Mouse (Mus musculus) limb, embryonic 11.5 days (tissue): Measurements from ENCODE around the gene Fam131a. TPM values are rescaled to one million over a fixed set of nuclear protein-coding genes. Genes with fewer than 3 reads are reported as not detected.

Experiments used
- ATAC-seq: fragments of 200-750 bp; cut with Nextera tagmentation; 2 replicates; pipeline ENCODE4 v1.8.0; 2017; ENCODE audit warnings: low read depth; ENCODE audit not compliant: insufficient number of reproducible peaks, low FRiP score, low TSS enrichment
- DNase-seq: peaks from one replicate; pipeline ENCODE4 v3.0.0-alpha.2; 2015; ENCODE audit warnings: low spot score
- H3K27ac ChIP-seq: fragments of 300-500 bp; sonication (generic); replicated peaks from 2 replicates; pipeline ENCODE4 v1.5.1; 2014; ENCODE audit warnings: low read depth, mild to moderate bottlenecking, low read length
- H3K27me3 ChIP-seq: fragments of 300-500 bp; sonication (generic); 2 replicates; pipeline ENCODE4 v1.6.1; 2014; ENCODE audit warnings: mild to moderate bottlenecking, low read length, mixed read lengths; ENCODE audit not compliant: control insufficient read depth, insufficient read depth
- H3K36me3 ChIP-seq: fragments of 300-500 bp; sonication (generic); 2 replicates; pipeline ENCODE4 v1.6.1; 2014; ENCODE audit warnings: mild to moderate bottlenecking, low read length, moderate library complexity, mixed read lengths; ENCODE audit not compliant: control insufficient read depth, insufficient read depth
- H3K4me1 ChIP-seq: fragments of 300-500 bp; sonication (generic); 2 replicates; pipeline ENCODE4 v1.6.1; 2014; ENCODE audit warnings: low read length, mixed read lengths; ENCODE audit not compliant: control insufficient read depth, insufficient read depth
- H3K4me2 ChIP-seq: fragments of 300-500 bp; sonication (generic); 2 replicates; pipeline ENCODE4 v1.6.1; 2014; ENCODE audit warnings: low read depth, mild to moderate bottlenecking, moderate library complexity; ENCODE audit not compliant: severe bottlenecking
- H3K4me3 ChIP-seq: fragments of 300-500 bp; sonication (generic); 2 replicates; pipeline ENCODE4 v1.5.1; 2014; ENCODE audit warnings: low read depth, low read length
- H3K9ac ChIP-seq: fragments of 300-500 bp; sonication (generic); 2 replicates; pipeline ENCODE4 v1.6.1; 2014; ENCODE audit warnings: mild to moderate bottlenecking, low read length
- H3K9me3 ChIP-seq: fragments of 300-500 bp; sonication (generic); 2 replicates; pipeline ENCODE4 v1.6.1; 2016; ENCODE audit warnings: low read length; ENCODE audit not compliant: control insufficient read depth
- WGBS: fragments of 180-500 bp; shearing (Covaris S2); extraction: QIAGEN DNeasy Blood & Tissue Kit; methylation state at CpG from one replicate; pipeline ENCODE4 v1.1.7; 2014; 5-methylcytosine and 5-hydroxymethylcytosine counted together
- polyA plus RNA-seq: library from polyadenylated mRNA; unstranded; fragments of >200 nt; fragmentation: Nextera tagmentation; extraction: Ambion mirVana; gene quantifications from 2 replicates; pipeline ENCODE4 v1.2.1, GENCODE M21; 2014

Fam131a gene
- polyA plus RNA-seq, 1 experiment from 2014 or later, result 3.5 TPM

DNA sequence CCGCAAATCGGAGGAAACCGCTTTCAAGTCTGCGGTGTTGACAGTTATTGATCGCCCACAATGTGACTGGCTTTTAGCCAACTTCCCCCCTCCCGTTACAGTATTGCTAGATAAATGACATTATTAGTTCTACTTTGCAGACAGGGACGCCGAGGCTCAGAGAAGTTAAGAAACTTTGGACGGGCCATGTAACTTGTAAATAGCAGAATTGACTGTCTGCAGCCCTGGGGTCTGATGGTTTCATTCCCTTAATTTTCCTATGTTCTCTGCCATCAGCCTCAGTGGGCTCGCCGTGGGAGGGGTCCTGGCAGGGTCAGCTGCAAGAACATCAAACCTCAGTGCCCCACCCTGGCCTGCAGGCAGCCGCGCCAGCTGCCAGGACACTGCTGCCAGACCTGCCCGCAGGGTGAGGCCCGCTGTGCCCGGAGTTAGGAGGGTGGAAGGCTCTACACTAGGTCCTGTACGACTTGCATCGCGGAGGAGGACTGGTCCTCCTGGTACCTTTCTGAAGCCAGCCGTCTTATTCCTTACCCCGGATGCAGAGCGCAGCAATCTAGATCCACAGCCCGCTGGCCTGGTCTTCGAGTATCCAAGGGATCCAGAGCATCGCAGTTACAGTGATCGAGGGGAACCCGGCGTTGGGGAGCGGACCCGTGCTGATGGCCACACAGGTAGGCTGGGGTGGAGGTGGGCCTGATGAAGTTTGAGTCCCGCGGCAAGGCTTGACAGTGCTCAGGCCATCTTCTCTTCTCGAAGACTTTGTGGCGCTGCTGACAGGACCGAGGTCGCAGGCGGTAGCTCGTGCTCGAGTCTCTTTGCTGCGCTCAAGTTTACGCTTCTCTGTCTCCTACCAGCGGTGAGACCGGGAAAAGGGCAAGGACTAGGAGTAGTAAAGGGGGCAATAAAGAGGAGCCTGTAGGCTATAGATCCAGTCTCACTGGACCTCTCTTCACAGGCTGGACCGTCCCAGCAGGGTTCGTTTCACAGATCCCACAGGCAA is 41.0 kb downstream of the Fam131a start, which contains the start of gene Thpo:
Gene Thpo (minus strand): TSS at position 781 of the 1,000 bp plus-strand sequence.
- Histone ChIP-seq H3K9me3 (no peaks in the 10 kb centered on the region), H3K4me2 (peak within 1 kb of the TSS; percentile 99), H3K9ac (peak within 1 kb of the TSS; percentile 81; the same call in 1 of the 2 replicates), H3K4me3 (peak within 1 kb of the TSS; percentile 68), H3K4me1 (peaks cover 10% of the 10 kb centered on the region; the same call in 1 of the 2 replicates), H3K36me3 (no peaks in the 10 kb centered on the region), H3K27ac (no peak within 1 kb of the TSS), H3K27me3 (peaks cover 24% of the 10 kb centered on the region)
- WGBS, result 1% methylated on average over 45 of the region's 45 CpGs
- DNase-seq (peak; percentile 47), ATAC-seq (no peak)

DNA sequence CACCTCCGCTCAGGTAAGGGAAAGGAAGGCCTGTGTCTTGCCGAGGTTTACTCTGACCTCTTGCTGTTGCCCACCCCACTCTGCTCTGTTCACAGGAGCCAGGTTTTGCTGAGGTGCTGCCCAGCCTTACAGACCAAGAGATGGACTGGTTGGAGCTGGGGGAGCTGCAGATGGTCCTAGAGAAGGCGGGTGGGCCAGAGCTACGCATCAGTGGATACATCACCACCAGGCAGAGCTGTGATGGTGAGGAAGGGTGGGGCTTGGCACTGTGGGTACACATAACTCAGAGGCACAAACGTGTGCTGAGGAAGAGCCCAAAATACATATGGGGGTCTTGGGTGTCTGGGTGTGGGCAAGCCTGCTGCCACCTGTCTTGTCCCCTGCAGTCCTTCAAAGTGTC is 42.6 kb downstream of the Fam131a start:
- 78% methylated on average over 5 of the region's 5 CpGs for WGBS
- no peak overlapping the region for H3K4me3 ChIP-seq
- no peak overlapping the region for H3K9ac ChIP-seq
- DNase-seq (no peak), ATAC-seq (no peak)
- H3K27me3 ChIP-seq, result peaks cover 24% of the 10 kb centered on the region
- H3K4me1 ChIP-seq, result peaks cover 10% of the 10 kb centered on the region; the same call in 1 of the 2 replicates
- H3K36me3 ChIP-seq, result no peaks in the 10 kb centered on the region
- no peak overlapping the region for H3K27ac ChIP-seq
- H3K4me2 ChIP-seq, result no peak overlapping the region
- no peaks in the 10 kb centered on the region for H3K9me3 ChIP-seq

DNA sequence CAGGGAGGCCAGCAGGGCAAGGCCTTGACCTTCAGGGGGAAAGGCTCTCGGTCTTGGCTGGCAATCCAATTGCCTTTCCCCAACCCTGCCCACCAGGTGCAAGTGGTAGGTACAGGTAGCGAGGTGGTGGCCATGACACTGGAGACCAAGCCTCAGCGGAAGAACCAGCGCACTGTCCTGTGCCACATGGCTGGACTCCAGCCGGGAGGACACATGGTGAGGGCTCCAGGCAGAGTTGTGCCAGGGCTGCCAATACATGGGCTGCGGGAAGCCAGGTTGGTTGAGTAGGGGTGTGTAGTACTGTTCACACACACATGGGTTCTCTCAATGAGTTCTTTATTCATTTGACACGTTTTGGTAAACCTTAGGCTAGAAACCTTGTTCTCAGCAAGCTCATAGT is 43.1 kb downstream of the Fam131a start:
- no peak for ATAC-seq
- H3K36me3 ChIP-seq, result no peaks in the 10 kb centered on the region
- H3K9ac ChIP-seq, result no peak overlapping the region
- no peak for DNase-seq
- H3K9me3 ChIP-seq, result no peaks in the 10 kb centered on the region
- H3K4me3 ChIP-seq, result no peak overlapping the region
- WGBS, result 87% methylated on average over 7 of the region's 7 CpGs
- no peak overlapping the region for H3K27ac ChIP-seq
- peaks cover 10% of the 10 kb centered on the region; the same call in 1 of the 2 replicates for H3K4me1 ChIP-seq
- no peak overlapping the region for H3K4me2 ChIP-seq
- peaks cover 24% of the 10 kb centered on the region for H3K27me3 ChIP-seq

DNA sequence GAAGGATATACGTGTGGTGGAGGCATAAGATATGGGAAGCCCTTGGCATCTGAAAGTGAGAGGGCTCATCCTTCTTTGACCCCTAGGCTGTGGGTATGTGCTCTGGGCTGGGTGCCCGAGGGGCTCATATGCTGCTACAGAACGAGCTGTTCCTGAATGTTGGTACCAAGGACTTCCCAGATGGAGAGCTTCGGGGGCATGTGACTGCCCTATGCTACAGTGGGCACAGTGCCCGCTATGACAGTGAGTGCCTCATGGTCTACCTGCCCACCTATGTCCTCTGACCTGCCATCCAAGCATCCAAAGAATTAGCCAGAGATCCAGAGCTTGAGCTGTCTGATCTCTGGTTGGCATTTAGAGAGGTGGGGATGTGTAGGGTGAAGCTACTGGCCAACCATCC is 43.8 kb downstream of the Fam131a start:
- Histone ChIP-seq H3K36me3 (no peaks in the 10 kb centered on the region), H3K4me3 (no peak overlapping the region), H3K9me3 (no peaks in the 10 kb centered on the region), H3K27ac (no peak overlapping the region), H3K4me1 (peaks cover 10% of the 10 kb centered on the region; the same call in 1 of the 2 replicates), H3K9ac (no peak overlapping the region), H3K4me2 (no peak overlapping the region), H3K27me3 (peaks cover 24% of the 10 kb centered on the region)
- DNase-seq, result no peak
- no peak for ATAC-seq
- 89% methylated on average over 5 of the region's 5 CpGs for WGBS

DNA sequence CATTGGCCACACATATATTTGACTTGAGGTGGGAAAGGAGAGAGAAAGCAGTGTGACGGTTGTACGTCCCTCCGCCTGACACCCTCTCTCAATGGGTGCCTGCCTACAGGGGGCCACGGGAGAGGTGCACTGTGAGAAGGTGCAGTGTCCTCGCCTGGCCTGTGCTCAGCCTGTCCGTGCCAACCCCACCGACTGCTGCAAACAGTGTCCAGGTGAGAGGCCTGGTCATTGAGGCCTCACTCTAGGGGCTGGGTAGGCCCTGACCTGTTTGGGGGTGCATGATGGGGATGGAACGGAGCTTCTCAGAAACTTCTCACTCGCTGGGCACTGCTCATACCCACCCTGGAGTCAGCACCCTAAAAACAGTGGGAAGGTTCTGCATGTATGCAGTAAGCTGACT is 46.8 kb downstream of the Fam131a start:
- Histone ChIP-seq H3K9ac (no peak overlapping the region), H3K4me3 (no peak overlapping the region), H3K4me1 (no peaks in the 10 kb centered on the region), H3K36me3 (no peaks in the 10 kb centered on the region), H3K27me3 (peaks cover 9% of the 10 kb centered on the region), H3K4me2 (no peak overlapping the region), H3K9me3 (no peaks in the 10 kb centered on the region), H3K27ac (no peak overlapping the region)
- ATAC-seq (no peak), DNase-seq (no peak)
- 91% methylated on average over 9 of the region's 9 CpGs for WGBS

DNA sequence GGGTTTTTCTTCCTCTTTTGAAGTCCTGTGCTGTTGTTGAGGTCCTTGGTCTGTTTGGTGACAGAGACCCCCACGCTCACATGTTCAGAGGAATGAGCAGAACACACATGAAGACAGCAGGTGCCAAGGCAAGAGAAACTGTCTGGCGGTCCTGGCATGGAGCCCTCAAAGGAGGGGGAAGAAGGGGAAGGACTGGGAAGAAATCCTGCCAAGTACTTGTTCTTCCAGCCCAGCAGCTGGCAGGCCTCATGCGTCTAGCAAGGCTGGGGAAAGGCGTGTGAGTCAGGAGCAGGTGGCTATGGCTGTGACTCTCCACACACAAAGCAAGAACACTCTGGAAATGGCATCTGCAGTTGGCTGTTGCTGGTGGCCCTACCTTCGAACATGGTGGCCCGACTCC is 53.6 kb downstream of the Fam131a start:
- Histone ChIP-seq H3K9ac (no peak overlapping the region), H3K27ac (no peak overlapping the region), H3K36me3 (no peaks in the 10 kb centered on the region), H3K9me3 (no peaks in the 10 kb centered on the region), H3K4me1 (no peaks in the 10 kb centered on the region; the same call in 1 of the 2 replicates), H3K4me2 (no peak overlapping the region), H3K4me3 (no peak overlapping the region), H3K27me3 (no peaks in the 10 kb centered on the region)
- DNase-seq (no peak), ATAC-seq (no peak)
- 80% methylated on average over 6 of the region's 6 CpGs for WGBS

DNA sequence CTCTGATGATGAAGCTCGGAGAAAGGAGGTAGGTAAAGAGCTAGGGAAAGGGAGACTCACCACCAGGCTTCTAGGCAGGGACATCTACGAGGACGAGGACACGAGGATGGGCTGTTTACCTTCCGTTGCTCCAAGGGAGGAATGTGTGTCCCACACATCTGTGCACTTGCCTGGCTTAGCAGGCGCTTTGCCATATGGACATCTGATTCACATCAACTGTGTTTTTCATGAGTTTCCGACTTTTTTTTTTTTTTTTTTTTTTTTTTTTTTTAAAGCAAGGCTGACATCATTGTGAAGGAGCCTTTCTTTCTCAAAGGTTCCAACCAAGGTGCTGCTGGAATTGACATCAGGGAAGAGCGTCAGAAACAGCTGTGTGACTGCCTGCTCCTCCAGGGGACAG is 57.5 kb downstream of the Fam131a start:
- WGBS, result 34% methylated on average over 8 of the region's 8 CpGs
- DNase-seq (peak; percentile 29), ATAC-seq (no peak)
- H3K9ac ChIP-seq, result no peak overlapping the region
- no peaks in the 10 kb centered on the region for H3K27me3 ChIP-seq
- no peaks in the 10 kb centered on the region for H3K9me3 ChIP-seq
- no peak overlapping the region for H3K4me3 ChIP-seq
- H3K36me3 ChIP-seq, result no peaks in the 10 kb centered on the region
- no peaks in the 10 kb centered on the region; the same call in 1 of the 2 replicates for H3K4me1 ChIP-seq
- H3K27ac ChIP-seq, result no peak overlapping the region
- H3K4me2 ChIP-seq, result no peak overlapping the region
